Mouse (Mus musculus): ENCODE data around the gene Adcyap1.

Adcyap1 gene

GRCm38 (mm10) chr17:93198717-93199116 is at the start of gene Adcyap1:
Gene Adcyap1 (plus strand): TSS chr17:93199017.
- no peak for DNase-seq (ENCODE audit: low spot score in 2 of 2)

DNA sequence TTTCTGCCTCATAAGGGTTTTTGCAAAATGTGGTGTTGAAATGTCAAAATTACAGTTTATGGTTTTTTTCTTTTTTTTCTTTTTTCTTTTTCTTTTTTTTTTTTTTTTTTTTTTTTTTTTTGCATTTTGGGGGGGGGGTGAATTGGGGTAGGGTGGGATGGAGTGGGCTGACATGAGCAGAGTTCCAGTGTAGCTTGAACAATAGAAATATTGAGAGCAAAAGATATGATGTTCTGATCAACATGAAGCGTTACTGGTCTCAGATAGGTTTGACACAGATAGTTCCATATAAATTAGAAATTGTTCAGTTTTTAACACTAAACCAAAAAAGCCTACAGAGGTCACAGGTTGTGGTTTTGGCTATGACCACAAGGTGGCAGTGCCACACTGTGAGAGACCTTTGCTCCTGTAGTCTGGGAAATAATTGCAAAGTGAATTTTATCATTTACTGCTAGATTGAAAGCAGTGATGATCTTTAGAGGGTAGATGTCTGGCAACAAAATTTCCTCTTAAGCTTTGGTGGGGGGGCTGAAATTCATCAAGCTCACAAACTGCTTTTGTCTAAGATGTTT is 40.5 kb upstream of the Adcyap1 start:
- peak; percentile 2 to 30 for DNase-seq (ENCODE audit: low spot score in 2 of 2)

DNA sequence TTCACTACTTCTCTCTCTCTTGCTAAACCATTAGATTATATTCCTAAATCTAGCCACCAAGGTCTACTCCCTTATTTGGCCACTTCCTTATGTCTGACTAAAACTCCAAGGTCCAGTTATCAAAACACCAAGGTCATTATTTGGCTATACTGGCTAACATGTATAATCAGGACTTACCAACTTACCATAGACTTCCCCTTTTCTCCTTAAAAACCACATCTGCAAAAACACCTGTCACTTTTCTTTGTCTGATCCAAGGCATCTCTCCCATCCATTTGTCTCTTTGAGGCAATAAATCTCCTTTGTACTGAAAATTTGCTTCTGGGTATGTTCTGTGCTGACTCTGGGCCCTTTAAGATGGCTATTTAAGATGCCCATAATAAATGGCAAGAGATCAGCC is 29.2 kb upstream of the Adcyap1 start:
- no peak for DNase-seq (ENCODE audit: low spot score in 2 of 2)

DNA sequence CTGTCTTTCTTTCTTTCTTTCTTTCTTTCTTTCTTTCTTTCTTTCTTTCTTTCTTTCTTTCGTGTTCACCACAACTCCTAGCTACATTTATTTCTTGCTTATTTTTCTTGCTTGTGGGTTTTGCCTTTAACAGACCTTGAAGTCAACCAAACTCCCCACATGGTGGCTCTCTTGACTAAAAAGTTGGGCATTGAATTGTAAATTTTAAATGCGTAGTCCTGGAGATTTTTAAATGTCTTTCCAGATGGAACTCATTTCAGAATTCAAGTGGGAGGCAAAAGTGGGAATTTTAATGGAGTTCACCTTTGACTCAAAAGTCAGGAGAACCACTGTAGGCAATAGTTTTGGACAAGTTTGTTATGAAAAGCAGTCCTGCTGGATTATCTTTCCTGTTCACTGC is 2.0 kb upstream of the Adcyap1 start:
- DNase-seq (ENCODE audit: low spot score in 2 of 2) = no peak

DNA sequence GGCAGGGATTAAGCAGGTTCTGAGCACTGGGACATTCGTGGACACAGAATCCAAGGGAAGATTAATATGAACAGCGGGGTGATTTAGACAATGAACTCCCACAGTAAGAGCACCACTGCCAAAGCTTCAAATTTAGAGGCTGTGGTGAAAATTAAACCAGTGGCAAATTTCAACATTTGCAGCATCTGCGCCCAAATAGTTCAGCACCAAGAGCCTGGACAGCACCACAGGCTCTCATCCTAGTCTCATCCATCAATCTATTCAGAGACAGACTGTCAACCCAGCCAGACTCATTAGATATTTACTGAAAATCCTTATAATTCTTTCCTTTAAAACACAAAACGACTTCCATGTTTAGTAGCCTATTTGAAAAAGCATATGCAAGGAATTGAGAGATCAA is 604 bp upstream of the Adcyap1 start:
- DNase-seq (ENCODE audit: low spot score in 2 of 2) = no peak

DNA sequence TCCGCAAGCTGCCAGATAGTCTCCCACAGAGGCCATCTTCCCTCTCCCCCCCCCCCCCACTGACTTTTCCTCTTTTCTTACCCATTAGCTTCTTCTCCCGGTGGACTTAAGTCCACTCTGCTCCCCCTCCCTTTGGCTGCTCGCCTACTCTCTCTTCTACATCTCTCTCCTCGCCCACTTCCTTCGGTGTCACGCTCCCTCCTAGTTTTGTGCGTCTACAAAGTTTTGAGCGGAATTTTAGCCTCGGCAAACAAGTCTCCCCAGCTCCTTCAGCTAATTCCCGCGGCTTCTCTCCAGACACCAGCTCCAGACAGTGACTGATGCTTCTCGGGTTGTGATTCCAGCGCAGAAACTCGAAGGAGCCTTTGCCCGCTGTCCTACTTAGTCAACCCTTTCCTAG is 401 bp downstream of the Adcyap1 start:
- no peak for DNase-seq (ENCODE audit: low spot score in 2 of 2)

DNA sequence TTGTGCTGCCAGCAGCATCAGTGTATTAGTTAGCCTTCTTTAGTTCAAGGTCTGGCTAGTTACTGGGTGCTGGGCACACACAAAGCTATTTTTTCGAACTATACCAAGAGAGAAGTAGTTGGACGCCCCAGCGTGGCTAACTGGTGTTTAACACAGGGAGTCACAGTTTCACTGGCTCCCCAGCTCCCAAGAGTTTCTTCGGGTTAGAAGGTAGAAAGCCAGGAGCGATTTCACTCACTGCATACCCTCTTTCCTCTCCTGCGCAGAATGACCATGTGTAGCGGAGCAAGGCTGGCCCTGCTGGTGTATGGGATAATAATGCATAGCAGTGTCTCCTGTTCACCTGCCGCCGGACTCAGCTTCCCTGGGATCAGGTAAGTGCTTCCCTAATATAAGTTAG is 930 bp downstream of the Adcyap1 start:
- DNase-seq (ENCODE audit: low spot score in 2 of 2) = no peak

DNA sequence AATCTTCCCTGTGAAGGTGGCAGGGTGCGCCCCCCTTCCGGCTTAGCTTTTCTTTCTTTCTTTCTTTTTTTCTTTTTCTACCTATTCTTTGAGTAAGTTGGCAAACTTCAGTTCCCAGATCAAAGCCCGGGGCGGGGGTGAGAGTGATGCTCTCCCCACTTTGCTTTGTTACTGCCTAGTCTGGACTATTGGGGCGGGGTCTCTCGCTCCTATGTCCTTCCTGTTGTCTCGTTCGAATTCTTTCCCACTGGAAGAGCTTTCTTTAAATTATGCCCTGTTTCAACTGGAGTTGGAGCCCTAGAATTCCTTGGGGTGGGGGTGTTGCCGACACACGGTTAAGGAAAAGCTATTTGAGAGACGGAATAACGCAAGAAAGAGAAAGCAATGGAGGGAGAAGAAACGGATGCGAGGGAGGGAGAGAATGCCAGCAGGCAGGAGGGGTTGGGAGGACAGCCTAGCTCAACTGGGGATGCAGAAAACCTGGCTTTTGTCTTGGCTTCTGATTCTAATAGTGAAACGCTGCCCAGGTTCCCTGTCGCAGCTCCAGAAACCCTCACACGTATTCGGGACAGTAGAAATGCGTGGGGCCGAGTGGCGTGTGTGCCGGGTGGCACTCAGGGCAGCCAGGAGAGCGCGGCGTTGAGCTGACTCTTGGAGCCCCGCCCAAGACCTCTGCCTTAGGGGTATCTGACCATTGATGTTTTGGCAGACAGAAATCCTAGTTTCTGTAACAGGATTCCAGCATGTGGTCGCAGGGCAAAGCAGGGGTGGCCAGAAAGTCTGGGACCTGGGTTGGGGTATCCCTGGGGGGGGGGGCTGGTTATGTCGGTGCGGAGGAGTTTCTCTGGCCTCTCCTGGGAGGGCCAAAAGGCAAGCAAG is 1.8 kb downstream of the Adcyap1 start:
- no peak for DNase-seq (ENCODE audit: low spot score in 2 of 2)

DNA sequence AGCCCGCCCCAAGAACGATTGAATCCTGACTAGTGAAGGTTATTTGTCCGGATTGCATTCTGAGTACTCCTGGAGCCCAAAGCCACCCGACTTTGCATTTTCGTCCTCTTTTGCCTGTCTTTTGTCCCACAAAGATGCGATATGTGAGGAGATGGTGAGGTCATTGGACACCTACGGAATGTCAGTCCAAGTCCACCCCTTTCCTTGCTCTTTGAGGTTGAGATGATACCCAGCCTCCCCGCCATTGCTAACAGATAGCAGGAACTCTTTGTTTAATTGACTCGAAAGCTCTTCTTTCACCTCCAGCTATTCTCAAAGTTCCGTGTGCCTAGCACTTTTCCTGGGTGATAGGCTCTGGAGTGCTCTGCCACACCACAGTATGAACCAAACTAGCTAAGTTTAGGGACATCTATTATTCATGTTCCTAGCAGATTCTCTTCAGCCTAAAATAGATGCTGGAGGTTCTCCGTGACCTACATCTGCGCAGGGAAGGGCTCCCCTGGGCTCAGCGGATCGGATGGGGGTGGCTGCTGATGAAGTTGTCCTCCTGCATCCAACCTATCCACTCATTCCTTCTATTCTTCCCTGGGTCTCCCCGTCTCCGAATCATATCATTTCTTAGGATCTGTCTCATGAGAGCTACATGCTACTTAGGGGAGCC is 2.6 kb downstream of the Adcyap1 start:
- DNase-seq (ENCODE audit: low spot score in 2 of 2) = no peak

- DNase-seq (ENCODE audit: low spot score in 2 of 2) = no peak
These were observed 3.6 kb downstream of the Adcyap1 start for GRCm38 (mm10) chr17:93202165-93203075.

DNA sequence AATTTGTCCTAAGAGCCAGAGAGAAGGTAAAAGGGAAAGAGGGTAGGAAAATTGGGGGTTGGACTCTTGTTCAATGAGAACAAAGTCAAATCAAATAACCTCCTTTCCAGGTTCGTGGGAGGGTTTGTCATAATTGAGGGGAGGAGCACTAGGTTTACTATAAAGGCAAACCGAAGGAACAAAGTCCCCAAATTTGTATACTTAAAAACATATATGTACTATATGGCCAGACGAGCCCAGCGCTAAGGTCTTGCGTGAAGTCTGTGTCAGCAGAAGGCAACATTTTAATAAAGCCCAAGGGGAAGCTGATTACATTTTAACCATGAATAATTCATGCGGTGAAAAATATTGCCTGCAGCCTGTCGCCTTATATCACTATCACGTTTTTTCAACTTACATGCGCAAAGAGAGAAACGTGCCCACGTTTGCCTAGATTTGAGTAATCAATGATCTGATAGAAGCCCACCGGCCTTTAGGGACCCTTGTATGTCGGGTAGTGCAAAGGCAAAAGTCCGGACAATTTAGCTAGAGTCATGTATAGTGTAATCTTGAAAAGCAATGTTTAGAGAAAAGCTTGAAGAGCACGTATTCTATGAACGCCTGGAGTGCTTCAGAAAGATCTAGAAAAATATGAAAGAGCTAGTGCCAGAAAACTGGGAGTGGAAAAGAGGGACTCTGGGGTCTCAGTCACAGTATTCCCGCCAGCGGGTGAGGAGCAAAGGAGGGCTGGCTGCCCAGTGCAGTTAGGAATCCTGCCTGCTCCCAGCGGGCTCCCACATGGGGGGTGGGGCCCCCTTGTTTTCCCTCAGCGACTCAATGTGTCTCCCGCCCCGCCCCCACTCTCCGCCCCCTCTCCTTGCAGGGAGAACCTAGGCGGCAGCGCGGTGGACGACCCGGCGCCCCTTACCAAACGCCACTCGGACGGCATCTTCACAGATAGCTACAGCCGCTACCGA is 4.5 kb downstream of the Adcyap1 start:
- DNase-seq (ENCODE audit: low spot score in 2 of 2) = no peak

GRCm38 (mm10) chr17:93217785-93218184 is 19.0 kb downstream of the Adcyap1 start:
- no peak for DNase-seq (ENCODE audit: low spot score in 2 of 2)

- DNase-seq (ENCODE audit: low spot score in 2 of 2) = no peak
These were observed 19.8 kb downstream of the Adcyap1 start for GRCm38 (mm10) chr17:93218640-93219039.

DNA sequence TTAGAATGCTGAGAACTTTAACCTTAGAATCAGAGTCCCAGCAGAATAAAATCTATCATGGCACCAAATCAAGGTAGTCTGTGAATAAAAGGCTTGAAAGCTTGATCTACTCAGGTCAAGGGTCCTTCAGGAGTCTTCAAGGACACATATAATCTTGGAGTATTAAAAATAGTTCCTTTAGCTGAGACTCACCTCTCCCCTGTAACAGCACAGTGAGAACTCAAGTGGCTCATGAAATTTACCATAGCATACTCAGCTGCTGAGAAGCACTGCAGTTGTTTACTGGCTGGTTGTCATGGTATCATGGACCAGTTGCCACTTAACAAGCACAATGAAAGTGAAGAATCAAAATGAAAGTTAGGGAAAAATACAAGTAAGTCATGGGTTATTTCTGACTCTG is 38.5 kb downstream of the Adcyap1 start:
- DNase-seq (ENCODE audit: low spot score in 2 of 2) = no peak

Data from urinary bladder, postnatal 36 days (tissue).